Mouse (Mus musculus): Measurements from ENCODE around the gene Slc35f4.

- TF ChIP-seq CTCF (IDR thresholded peaks at IDR 0.05; ENCODE audit: borderline replicate concordance, control insufficient read depth, extremely low read depth, insufficient read depth, low read length, poor library complexity) (no peak), POLR2A (IDR thresholded peaks at IDR 0.05; ENCODE audit: control insufficient read depth, extremely low read depth, insufficient read depth, low read length, poor library complexity) (no peak)
Measured at GRCm38 (mm10) chr14:49525176-49525930, 493 bp downstream of the Slc35f4 start.
